Mouse (Mus musculus): ENCODE measurements around the gene Itpripl1.
"Not testable (repeated sequence)": the region's sequence is repeated elsewhere in the genome, so short reads cannot be mapped to it uniquely, and the experiment has no call there.

Gene Itpripl1

GRCm38 (mm10) chr2:127090151-127090550 is 53.1 kb downstream of the Itpripl1 start:
- DNase-seq (ENCODE audit: low spot score in 2 of 2), result not testable (repeated sequence)
